ENCODE assay signal across 17 mouse cellular contexts in genomic region chr6:92605156-92605555, GRCm38 (mm10).
DNase-seq lines count a peak whose midpoint lies in the region; ATAC-seq and TF ChIP-seq lines count a peak whose summit lies in the region.
"Had no signal": no experiment of that assay in that cellular context is flagged by ENCODE, and none has a peak within 500 bp of the region (broad histone marks: within the 10 kb centered on the region; RNA-seq: fewer than 3 reads in every experiment).

No protein-coding gene starts in this region.

- no peaks in the 10 kb centered on the region for H3K27me3 ChIP-seq in intestine, embryonic 14.5 days (replicated peaks; ENCODE audit: control insufficient read depth, insufficient read depth, low read length)
- no peaks in the 10 kb centered on the region for H3K27me3 ChIP-seq in intestine, postnatal 0 days (replicated peaks; ENCODE audit: control insufficient read depth, insufficient read depth, low read length)
- H3K27me3 ChIP-seq: CH12.LX; forebrain, embryonic 12.5 days; hindbrain, embryonic 12.5 days; midbrain, embryonic 13.5 days had no signal

- no peak for TF ChIP-seq CTCF in intestine, postnatal 0 days (IDR thresholded peaks at IDR 0.05; ENCODE audit: low read depth)
- no peak for TF ChIP-seq CTCF in left cerebral cortex, adult 2 months (IDR thresholded peaks at IDR 0.05)

- ATAC-seq in intestine, embryonic 14.5 days (replicated peaks; ENCODE audit: low FRiP score, low TSS enrichment, low read depth), result no peak
- no peak for ATAC-seq in intestine, postnatal 0 days
- ATAC-seq: midbrain, embryonic 13.5 days had no signal

- no peak overlapping the region for H3K4me2 ChIP-seq in intestine, embryonic 14.5 days (ENCODE audit: low read length)
- H3K4me2 ChIP-seq in intestine, postnatal 0 days (replicated peaks; ENCODE audit: low read depth), result no peak overlapping the region
- H3K4me2 ChIP-seq: forebrain, embryonic 12.5 days; hindbrain, embryonic 12.5 days; midbrain, embryonic 13.5 days had no signal

- no peak overlapping the region for H3K9ac ChIP-seq in intestine, embryonic 14.5 days (ENCODE audit: low read length)
- H3K9ac ChIP-seq in intestine, postnatal 0 days (ENCODE audit: low read depth, low read length), result no peak overlapping the region
- H3K9ac ChIP-seq: forebrain, embryonic 12.5 days; hindbrain, embryonic 12.5 days; midbrain, embryonic 13.5 days had no signal

- no peaks in the 10 kb centered on the region for H3K36me3 ChIP-seq in intestine, embryonic 14.5 days (ENCODE audit: control insufficient read depth, insufficient read depth, low read length)
- no peaks in the 10 kb centered on the region for H3K36me3 ChIP-seq in intestine, postnatal 0 days (ENCODE audit: control insufficient read depth, insufficient read depth)
- H3K36me3 ChIP-seq: forebrain, embryonic 12.5 days; hindbrain, embryonic 12.5 days; midbrain, embryonic 13.5 days had no signal

- DNase-seq in intestine, embryonic 14.5 days (ENCODE audit: low spot score), result no peak
- DNase-seq in left cerebral cortex, adult 2 months (ENCODE audit: extremely low spot score in 1 of 2, low spot score in 2 of 2), result no peak
- no peak for DNase-seq in left cerebral cortex, postnatal 14 days (ENCODE audit: low spot score in 2 of 2)
- DNase-seq in layer of hippocampus, adult 18-20 months (ENCODE audit: low spot score in 2 of 2), result peak; percentile 50 to 80
- peak; percentile 46 for DNase-seq in testis, postnatal 10 days (ENCODE audit: low spot score)
- no peak for DNase-seq in heart, postnatal 36 days
- DNase-seq: cerebellum, adult 11 months; cerebellum, postnatal 14 days; embryo, embryonic 11 days; gastrocnemius, postnatal 14 days; lung, adult 2 months; right cerebral cortex, postnatal 25 days had no signal

- no peak overlapping the region for H3K4me3 ChIP-seq in intestine, embryonic 14.5 days (ENCODE audit: low read depth, low read length)
- H3K4me3 ChIP-seq in intestine, postnatal 0 days (ENCODE audit: low read depth, low read length), result no peak overlapping the region
- H3K4me3 ChIP-seq in left cerebral cortex, adult 2 months, result no peak overlapping the region
- H3K4me3 ChIP-seq: forebrain, embryonic 12.5 days; hindbrain, embryonic 12.5 days; midbrain, embryonic 13.5 days had no signal

- peaks cover 31% of the 10 kb centered on the region for H3K4me1 ChIP-seq in intestine, embryonic 14.5 days (replicated peaks; ENCODE audit: control insufficient read depth, insufficient read depth, low read length)
- no peaks in the 10 kb centered on the region for H3K4me1 ChIP-seq in intestine, postnatal 0 days (replicated peaks; ENCODE audit: control insufficient read depth, insufficient read depth, low read length)
- H3K4me1 ChIP-seq: forebrain, embryonic 12.5 days; midbrain, embryonic 13.5 days had no signal

- intact Hi-C loops in left cerebral cortex, adult 2 months (cut with DNase I), result loop anchor here (5.0 kb wide), 1 partner anchor 73 kb away; no protein-coding TSS in a partner anchor
- intact Hi-C loops in left cerebral cortex, postnatal 14 days (cut with DNase I), result loop anchor here (5.0 kb wide), 2 partner anchors 57 to 73 kb away; no protein-coding TSS in a partner anchor
- intact Hi-C loops in heart, postnatal 36 days (cut with DNase I), result no loop called here

- peak overlapping the region; percentile 72 for H3K27ac ChIP-seq in intestine, embryonic 14.5 days (ENCODE audit: low read depth)
- H3K27ac ChIP-seq in intestine, postnatal 0 days (ENCODE audit: low read depth, low read length), result no peak overlapping the region
- peak overlapping the region; percentile 4 for H3K27ac ChIP-seq in left cerebral cortex, adult 2 months
- H3K27ac ChIP-seq: forebrain, embryonic 12.5 days; hindbrain, embryonic 12.5 days; midbrain, embryonic 13.5 days had no signal

- H3K9me3 ChIP-seq in intestine, embryonic 14.5 days (ENCODE audit: control insufficient read depth, low read length), result no peaks in the 10 kb centered on the region
- H3K9me3 ChIP-seq in intestine, postnatal 0 days (ENCODE audit: control insufficient read depth), result no peaks in the 10 kb centered on the region
- H3K9me3 ChIP-seq: forebrain, embryonic 12.5 days; hindbrain, embryonic 12.5 days; midbrain, embryonic 13.5 days had no signal

- 32% methylated on average over 2 of the region's 2 CpGs for WGBS in intestine, embryonic 14.5 days
- 42% methylated on average over 2 of the region's 2 CpGs for WGBS in intestine, postnatal 0 days

Comparison
In these comparisons a context has a peak if more than half of its experiments do, and no peak if none do; other contexts are left out.
1. DNase-seq: peak in layer of hippocampus, adult 18-20 months (2 of 2) and testis, postnatal 10 days (single experiment); none in intestine, embryonic 14.5 days (single experiment), left cerebral cortex, adult 2 months (0 of 2), left cerebral cortex, postnatal 14 days (0 of 2) and heart, postnatal 36 days (0 of 2).